Mouse (Mus musculus) spleen, adult 18-20 months (tissue): ENCODE measurements at regions not wholly inside any gene's neighbourhood (a gene's known extent, or its start where the extent isn't known, plus 50 kb on each side); places are given as distances from the start of the nearest gene placed in this dataset.

Source experiments
- DNase-seq, 2 experiments: peaks; one replicate each; pipeline ENCODE4 v3.0.0; 2022; ENCODE audit warnings: mixed read lengths in 2 of 2

GRCm38 (mm10) chr2:79548039-79548600, 87.0 kb upstream of the Itprid2 start:
- peak in 1 of 2 experiments; percentile 5 for DNase-seq

DNA sequence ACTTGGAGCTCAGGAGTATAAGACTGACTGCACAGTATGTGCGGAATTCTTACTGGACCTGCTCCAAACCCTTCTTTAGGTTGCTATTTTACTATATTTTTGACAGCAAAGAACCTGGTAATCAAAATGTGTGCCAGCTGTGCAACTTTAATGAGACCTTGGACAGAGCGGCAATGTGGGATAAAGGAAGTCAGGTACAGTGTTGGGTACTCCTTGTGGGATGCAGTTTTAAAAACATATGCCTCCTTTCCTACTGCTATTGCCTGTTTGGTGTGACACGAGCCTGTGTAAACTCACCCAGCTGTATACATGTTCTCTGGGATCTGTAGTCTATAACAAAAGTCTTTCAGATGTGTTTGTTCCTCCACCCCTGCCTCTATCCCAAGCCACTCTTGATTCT, 85.4 kb upstream of the Itprid2 start:
- DNase-seq: no peak

DNA sequence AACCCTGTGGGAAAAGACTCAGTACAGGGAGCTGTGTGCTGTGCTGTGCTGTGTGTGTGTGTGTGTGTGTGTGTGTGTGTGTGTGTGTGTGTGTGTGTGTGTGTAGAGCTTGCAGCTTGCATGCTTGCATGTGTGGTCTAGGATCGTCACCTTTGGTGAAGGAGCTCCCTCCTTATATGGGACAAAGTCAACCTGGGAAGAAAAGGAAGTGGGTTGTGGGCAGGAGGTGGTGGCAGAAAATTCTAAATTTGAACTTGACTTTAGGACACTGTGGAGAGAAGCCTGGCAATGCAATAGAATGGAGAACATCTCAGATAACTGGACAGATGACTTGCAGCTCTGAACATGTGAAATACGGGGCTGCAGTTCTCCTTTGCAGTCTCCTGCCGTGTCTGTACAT, 84.7 kb upstream of the Itprid2 start:
- no peak for DNase-seq

DNA sequence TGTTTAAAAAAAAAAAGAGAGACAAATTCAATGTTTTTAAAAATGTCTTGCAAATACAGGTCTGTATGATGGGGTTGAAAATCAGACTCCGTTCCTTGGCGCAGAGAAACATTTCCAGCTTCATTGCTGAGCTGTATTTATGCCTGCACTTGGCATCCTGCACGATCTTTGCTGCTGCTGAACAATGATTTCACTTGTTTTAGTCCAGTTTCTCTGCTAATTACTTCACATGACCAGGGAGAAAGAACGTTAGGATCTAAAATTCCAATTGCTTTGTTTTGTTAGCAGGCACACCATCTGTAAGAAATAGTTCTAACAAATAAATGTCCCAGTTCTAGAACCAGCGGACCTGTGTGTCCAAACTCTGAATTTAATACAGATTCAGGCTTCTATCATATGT, 82.7 kb upstream of the Itprid2 start:
- no peak for DNase-seq

GRCm38 (mm10) chr2:79555395-79555794, 79.8 kb upstream of the Itprid2 start:
- DNase-seq: no peak

- DNase-seq: no peak
These were observed 77.8 kb upstream of the Itprid2 start for GRCm38 (mm10) chr2:79557361-79557760.

DNA sequence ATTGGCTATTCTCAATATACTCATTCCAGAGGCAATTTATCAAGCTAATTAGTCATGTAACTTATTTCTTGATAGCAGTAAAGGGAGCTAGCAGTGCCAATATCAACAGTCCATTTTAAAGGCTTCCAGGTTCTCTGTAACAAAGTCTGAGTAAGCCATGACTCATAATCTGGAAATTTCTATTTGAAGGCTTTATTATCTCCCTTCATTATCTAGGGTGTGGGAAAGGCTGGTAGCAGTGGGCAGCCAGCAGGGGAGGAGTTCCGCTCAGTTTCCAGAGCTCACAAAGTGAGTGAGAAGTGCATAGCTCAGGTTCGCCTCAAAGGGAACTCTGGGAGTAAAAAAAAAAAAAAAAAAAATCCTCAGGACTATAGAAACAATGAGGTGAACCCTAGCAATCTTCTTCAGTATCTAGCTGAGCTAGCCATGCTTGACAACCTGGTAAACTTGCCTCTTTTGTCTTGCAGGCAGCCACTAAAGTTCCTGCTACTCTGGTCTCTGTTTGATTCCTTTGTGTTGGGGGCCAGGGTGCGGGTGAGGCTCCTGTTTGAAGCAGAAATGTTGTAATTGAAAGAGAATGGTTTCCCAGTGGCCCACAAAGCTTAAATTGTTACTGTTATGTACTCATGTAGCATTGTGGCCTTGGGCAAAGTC, 68.7 kb upstream of the Itprid2 start:
- DNase-seq: no peak

DNA sequence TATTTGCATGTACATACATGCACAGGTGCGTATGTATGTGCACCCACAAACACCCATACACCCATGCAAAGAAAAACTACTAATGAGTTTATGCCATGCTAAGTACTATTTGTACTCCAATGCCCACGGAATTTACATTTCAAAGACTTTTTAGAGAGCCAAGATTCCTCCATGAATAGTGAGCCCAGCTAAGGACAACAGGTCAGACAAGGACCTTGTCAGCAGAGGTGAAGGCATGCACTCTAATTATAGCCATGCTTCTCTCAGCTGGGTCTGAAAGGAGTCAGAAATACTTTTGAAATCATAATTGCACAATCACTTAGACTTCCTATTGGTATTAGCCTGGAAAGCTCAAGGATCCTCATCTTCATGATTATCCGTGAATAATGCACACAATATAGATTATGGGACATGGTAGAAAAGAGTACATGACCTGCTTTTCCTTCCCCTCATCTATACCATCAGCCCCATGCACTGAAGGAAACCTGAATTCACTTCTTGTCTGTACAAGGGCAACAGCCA, 67.7 kb upstream of the Itprid2 start:
- DNase-seq: no peak

DNA sequence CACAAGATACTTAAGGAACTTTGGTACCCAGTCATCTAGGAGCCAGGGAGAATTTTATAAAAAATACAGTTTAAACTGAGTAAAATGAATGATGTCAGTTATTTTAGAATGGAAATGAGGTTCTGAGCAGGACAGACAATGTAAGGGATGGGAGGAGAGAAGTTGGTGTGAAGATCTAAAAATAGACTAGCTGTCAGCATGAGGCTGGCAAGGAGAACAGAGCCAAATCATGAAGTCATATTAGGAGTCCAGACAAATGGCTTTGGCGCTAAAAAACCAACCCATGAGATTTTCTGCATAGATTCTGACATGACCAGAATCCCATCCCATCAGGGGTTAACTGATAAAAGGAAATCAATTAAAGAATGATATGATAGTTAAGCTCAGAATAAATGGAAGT, 65.5 kb upstream of the Itprid2 start:
- DNase-seq: no peak

- no peak for DNase-seq
These were observed 63.2 kb upstream of the Itprid2 start for GRCm38 (mm10) chr2:79571910-79572309.

- DNase-seq: no peak
These were observed 60.1 kb upstream of the Itprid2 start for GRCm38 (mm10) chr2:79575074-79575473.

DNA sequence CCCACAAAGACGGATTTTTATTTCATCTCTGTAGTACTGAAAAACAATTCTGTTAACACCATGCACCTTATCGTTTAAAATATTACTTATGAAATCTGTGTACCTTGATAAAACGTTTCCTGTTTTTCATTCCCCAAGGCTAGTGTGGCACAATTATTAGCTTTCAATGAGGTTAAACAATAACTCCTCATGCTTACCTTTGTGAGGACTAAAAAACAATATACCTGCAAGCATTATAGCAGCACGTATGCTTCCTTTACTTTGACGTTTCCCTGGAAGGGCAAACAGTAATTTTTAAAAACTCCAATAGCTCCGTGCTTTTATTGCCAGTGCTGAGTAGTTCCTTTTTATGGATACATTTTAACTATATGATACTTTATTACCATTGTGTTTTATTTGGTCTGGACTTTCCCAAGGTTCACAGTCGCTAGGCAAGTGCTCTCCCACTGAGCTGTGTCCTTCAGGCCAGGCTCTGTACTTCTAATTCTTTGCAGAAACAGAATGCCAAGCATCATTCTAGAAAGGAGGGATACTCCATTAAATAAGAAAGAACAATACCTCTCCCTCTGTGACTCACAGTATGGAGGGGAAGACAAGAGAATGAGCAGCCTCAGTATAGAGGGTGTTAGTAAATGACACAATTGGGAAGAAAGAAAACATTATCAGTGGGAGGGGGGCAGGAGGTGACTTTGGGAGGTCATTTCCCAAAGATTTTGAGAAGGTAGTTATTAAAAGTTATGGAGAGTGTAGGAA, 50.0 kb upstream of the Itprid2 start:
- no peak for DNase-seq
